Mouse (Mus musculus): ENCODE results near the gene Arhgef17. TPM values are rescaled to one million over a fixed set of nuclear protein-coding genes. Genes with fewer than 3 reads are reported as not detected.

The Arhgef17 gene
- polyA plus RNA-seq, 1 experiment from 2014 or later = 5.4 TPM

- ATAC-seq (replicated peaks; ENCODE audit: low FRiP score) (peak; percentile 60), DNase-seq (ENCODE audit: low spot score) (no peak)
Measured at GRCm38 (mm10) chr7:100950481-100951010, 18.6 kb upstream of the Arhgef17 start.

GRCm38 (mm10) chr7:100950031-100950430 is 18.1 kb upstream of the Arhgef17 start:
- Histone ChIP-seq H3K27me3 (replicated peaks; ENCODE audit: control insufficient read depth, insufficient read depth, low read length) (no peaks in the 10 kb centered on the region), H3K4me3 (ENCODE audit: low read depth, low read length) (no peak overlapping the region), H3K9ac (ENCODE audit: low read depth, low read length) (peak overlapping the region; percentile 42), H3K4me1 (replicated peaks; ENCODE audit: control insufficient read depth, insufficient read depth, low read length) (peaks cover 33% of the 10 kb centered on the region), H3K36me3 (ENCODE audit: control insufficient read depth, insufficient read depth, low read length) (no peaks in the 10 kb centered on the region), H3K27ac (ENCODE audit: low read depth, low read length) (peak overlapping the region; percentile 70; the same call in 1 of the 2 replicates), H3K9me3 (ENCODE audit: control insufficient read depth, low read length) (no peaks in the 10 kb centered on the region), H3K4me2 (peak overlapping the region; percentile 39)
- DNase-seq (ENCODE audit: low spot score) (no peak), ATAC-seq (replicated peaks; ENCODE audit: low FRiP score) (peak; percentile 74)
- WGBS = 32% methylated on average over 5 of the region's 5 CpGs

More at GRCm38 (mm10) chr7:100950481-100951010, 18.6 kb upstream of the Arhgef17 start:
- H3K9ac ChIP-seq (ENCODE audit: low read depth, low read length) = no peak overlapping the region
- H3K4me1 ChIP-seq (replicated peaks; ENCODE audit: control insufficient read depth, insufficient read depth, low read length) = peaks cover 33% of the 10 kb centered on the region
- WGBS = 31% methylated on average over 12 of the region's 12 CpGs
- no peak overlapping the region for H3K4me3 ChIP-seq (ENCODE audit: low read depth, low read length)
- H3K27me3 ChIP-seq (replicated peaks; ENCODE audit: control insufficient read depth, insufficient read depth, low read length) = no peaks in the 10 kb centered on the region
- H3K27ac ChIP-seq (ENCODE audit: low read depth, low read length) = peak overlapping the region; percentile 70; the same call in 1 of the 2 replicates
- H3K9me3 ChIP-seq (ENCODE audit: control insufficient read depth, low read length) = no peaks in the 10 kb centered on the region
- H3K4me2 ChIP-seq = peak overlapping the region; percentile 39; the same call in 1 of the 2 replicates
- H3K36me3 ChIP-seq (ENCODE audit: control insufficient read depth, insufficient read depth, low read length) = no peaks in the 10 kb centered on the region

GRCm38 (mm10) chr7:100944738-100945137 is 12.8 kb upstream of the Arhgef17 start:
- no peak overlapping the region for H3K4me3 ChIP-seq (ENCODE audit: low read depth, low read length)
- H3K4me1 ChIP-seq (replicated peaks; ENCODE audit: control insufficient read depth, insufficient read depth, low read length) = peaks cover 4% of the 10 kb centered on the region
- DNase-seq (ENCODE audit: low spot score) (no peak), ATAC-seq (replicated peaks; ENCODE audit: low FRiP score) (no peak)
- no peak overlapping the region for H3K9ac ChIP-seq (ENCODE audit: low read depth, low read length)
- no peaks in the 10 kb centered on the region for H3K36me3 ChIP-seq (ENCODE audit: control insufficient read depth, insufficient read depth, low read length)
- no peak overlapping the region for H3K4me2 ChIP-seq
- no peaks in the 10 kb centered on the region for H3K9me3 ChIP-seq (ENCODE audit: control insufficient read depth, low read length)
- no peak overlapping the region for H3K27ac ChIP-seq (ENCODE audit: low read depth, low read length)
- no peaks in the 10 kb centered on the region for H3K27me3 ChIP-seq (replicated peaks; ENCODE audit: control insufficient read depth, insufficient read depth, low read length)
- WGBS = 86% methylated on average over 5 of the region's 5 CpGs

- no peak overlapping the region for H3K9ac ChIP-seq (ENCODE audit: low read depth, low read length)
- H3K27me3 ChIP-seq (replicated peaks; ENCODE audit: control insufficient read depth, insufficient read depth, low read length) = no peaks in the 10 kb centered on the region
Measured at GRCm38 (mm10) chr7:100944306-100944705, 12.4 kb upstream of the Arhgef17 start.

DNA sequence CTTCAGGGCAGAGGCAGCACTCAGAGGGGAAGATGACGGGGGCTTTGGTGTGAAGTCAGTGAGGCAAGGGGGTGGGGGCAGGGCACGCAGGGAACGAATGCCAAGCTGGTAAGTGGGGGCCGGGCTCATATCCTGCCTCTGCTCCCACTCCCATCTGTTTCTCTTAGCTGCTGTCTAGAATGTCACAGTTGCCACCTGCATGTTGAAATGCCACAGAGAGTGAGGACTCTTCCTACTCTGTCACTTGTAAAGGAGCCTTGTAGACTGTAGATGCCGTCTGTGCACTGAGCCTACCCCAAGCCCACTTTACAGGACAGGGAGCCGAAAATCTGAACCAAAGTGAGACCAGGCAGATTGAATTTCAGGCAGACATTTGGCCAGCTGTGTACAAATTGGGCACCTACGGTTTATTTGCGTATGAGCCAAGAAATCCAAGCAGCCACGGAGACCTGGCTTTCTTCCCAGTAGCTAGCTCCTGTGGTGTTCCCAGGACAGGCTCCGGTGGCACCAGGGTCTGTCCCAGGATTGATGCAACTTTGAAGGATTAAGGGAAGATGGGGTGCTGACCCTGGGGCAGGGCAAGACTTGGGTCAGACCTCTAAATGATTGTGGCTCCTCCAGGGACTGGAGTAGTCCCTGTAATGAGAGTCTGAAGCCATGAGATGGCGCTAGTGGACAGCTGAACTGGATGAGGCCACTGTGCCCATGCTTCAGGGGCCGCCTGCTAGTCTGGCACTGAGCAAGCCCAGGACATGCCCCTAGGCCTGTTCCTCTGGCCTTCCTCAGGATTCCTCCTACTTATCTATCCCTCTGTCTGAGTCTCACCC is 11.1 kb upstream of the Arhgef17 start:
- no peak overlapping the region for H3K9ac ChIP-seq (ENCODE audit: low read depth, low read length)
- no peaks in the 10 kb centered on the region for H3K9me3 ChIP-seq (ENCODE audit: control insufficient read depth, low read length)
- H3K4me3 ChIP-seq (ENCODE audit: low read depth, low read length) = no peak overlapping the region
- H3K4me2 ChIP-seq = no peak overlapping the region
- DNase-seq (ENCODE audit: low spot score) = no peak
- ATAC-seq (replicated peaks; ENCODE audit: low FRiP score) = peak; percentile 66
- no peaks in the 10 kb centered on the region for H3K4me1 ChIP-seq (replicated peaks; ENCODE audit: control insufficient read depth, insufficient read depth, low read length)
- H3K36me3 ChIP-seq (ENCODE audit: control insufficient read depth, insufficient read depth, low read length) = no peaks in the 10 kb centered on the region
- no peaks in the 10 kb centered on the region for H3K27me3 ChIP-seq (replicated peaks; ENCODE audit: control insufficient read depth, insufficient read depth, low read length)
- H3K27ac ChIP-seq (ENCODE audit: low read depth, low read length) = no peak overlapping the region
- WGBS = 54% methylated on average over 12 of the region's 12 CpGs

More at GRCm38 (mm10) chr7:100944306-100944705, 12.4 kb upstream of the Arhgef17 start:
- no peak for ATAC-seq (replicated peaks; ENCODE audit: low FRiP score)
- H3K36me3 ChIP-seq (ENCODE audit: control insufficient read depth, insufficient read depth, low read length) = no peaks in the 10 kb centered on the region
- DNase-seq (ENCODE audit: low spot score) = no peak
- 48% methylated on average over 2 of the region's 2 CpGs for WGBS
- peaks cover under 1% of the 10 kb centered on the region for H3K4me1 ChIP-seq (replicated peaks; ENCODE audit: control insufficient read depth, insufficient read depth, low read length)
- H3K9me3 ChIP-seq (ENCODE audit: control insufficient read depth, low read length) = no peaks in the 10 kb centered on the region
- H3K4me3 ChIP-seq (ENCODE audit: low read depth, low read length) = no peak overlapping the region
- H3K27ac ChIP-seq (ENCODE audit: low read depth, low read length) = no peak overlapping the region
- H3K4me2 ChIP-seq = no peak overlapping the region

DNA sequence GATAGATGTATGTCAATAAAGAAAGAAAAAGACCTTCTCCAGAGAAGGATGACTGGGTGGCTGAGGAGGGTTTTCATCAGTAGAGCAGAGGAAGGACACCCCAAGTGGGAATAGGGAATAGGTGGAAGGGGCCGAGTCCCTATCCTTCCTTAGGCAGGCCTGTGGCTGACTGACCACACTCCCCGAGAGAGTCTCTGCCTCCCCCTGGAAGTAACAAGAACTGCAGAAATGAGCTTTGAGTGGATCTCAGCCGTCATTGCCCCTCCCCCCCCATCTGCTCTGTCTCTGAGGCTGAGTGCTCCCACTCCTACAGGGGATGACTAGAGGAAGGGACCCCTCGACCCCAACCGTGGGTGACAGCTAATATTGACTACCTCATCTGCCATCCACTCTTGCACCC is 9.3 kb upstream of the Arhgef17 start:
- Histone ChIP-seq H3K4me3 (ENCODE audit: low read depth, low read length) (no peak overlapping the region), H3K27me3 (replicated peaks; ENCODE audit: control insufficient read depth, insufficient read depth, low read length) (no peaks in the 10 kb centered on the region), H3K9me3 (ENCODE audit: control insufficient read depth, low read length) (no peaks in the 10 kb centered on the region), H3K9ac (ENCODE audit: low read depth, low read length) (no peak overlapping the region), H3K27ac (ENCODE audit: low read depth, low read length) (no peak overlapping the region; the same call in 1 of the 2 replicates), H3K4me1 (replicated peaks; ENCODE audit: control insufficient read depth, insufficient read depth, low read length) (no peaks in the 10 kb centered on the region), H3K4me2 (no peak overlapping the region), H3K36me3 (ENCODE audit: control insufficient read depth, insufficient read depth, low read length) (no peaks in the 10 kb centered on the region)
- ATAC-seq (replicated peaks; ENCODE audit: low FRiP score) = no peak; the same call in 1 of the 2 replicates
- 39% methylated on average over 5 of the region's 5 CpGs for WGBS
- no peak for DNase-seq (ENCODE audit: low spot score)

DNA sequence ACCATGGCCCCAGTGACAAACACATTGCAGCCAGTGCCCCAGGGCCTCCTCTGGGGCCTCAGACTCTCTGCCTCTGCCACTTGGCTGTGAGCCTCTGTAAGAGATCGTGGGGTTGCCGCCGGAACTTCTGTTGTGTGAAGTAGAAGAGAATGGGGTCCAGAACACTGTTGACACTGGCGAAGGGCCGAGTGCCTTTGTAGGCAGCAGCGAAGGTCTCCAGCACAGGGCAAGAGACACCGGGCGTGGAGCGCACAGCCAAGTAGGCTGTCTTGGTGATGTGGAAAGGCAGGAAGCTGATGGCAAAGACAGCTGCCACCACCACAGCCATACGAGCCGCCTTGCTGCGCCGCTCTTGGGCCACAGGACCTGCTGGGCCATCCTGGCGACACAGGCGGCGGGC is 6.2 kb upstream of the Arhgef17 start:
- H3K4me3 ChIP-seq (ENCODE audit: low read depth, low read length) = no peak overlapping the region
- H3K4me2 ChIP-seq = no peak overlapping the region
- WGBS = 86% methylated on average over 16 of the region's 16 CpGs
- no peak for DNase-seq (ENCODE audit: low spot score)
- no peak overlapping the region for H3K9ac ChIP-seq (ENCODE audit: low read depth, low read length)
- no peak overlapping the region for H3K27ac ChIP-seq (ENCODE audit: low read depth, low read length)
- peaks cover 6% of the 10 kb centered on the region; the same call in 1 of the 2 replicates for H3K27me3 ChIP-seq (replicated peaks; ENCODE audit: control insufficient read depth, insufficient read depth, low read length)
- 0 out of 2 replicates have a peak, but pooled peaks cover under 1% of the 10 kb centered on the region for H3K4me1 ChIP-seq (replicated peaks; ENCODE audit: control insufficient read depth, insufficient read depth, low read length)
- no peaks in the 10 kb centered on the region for H3K36me3 ChIP-seq (ENCODE audit: control insufficient read depth, insufficient read depth, low read length)
- ATAC-seq (replicated peaks; ENCODE audit: low FRiP score) = no peak
- no peaks in the 10 kb centered on the region for H3K9me3 ChIP-seq (ENCODE audit: control insufficient read depth, low read length)

- peaks cover 6% of the 10 kb centered on the region; the same call in 1 of the 2 replicates for H3K27me3 ChIP-seq (replicated peaks; ENCODE audit: control insufficient read depth, insufficient read depth, low read length)
- no peak overlapping the region for H3K4me3 ChIP-seq (ENCODE audit: low read depth, low read length)
- 0 out of 2 replicates have a peak, but pooled peaks cover 4% of the 10 kb centered on the region for H3K4me1 ChIP-seq (replicated peaks; ENCODE audit: control insufficient read depth, insufficient read depth, low read length)
- H3K4me2 ChIP-seq = no peak overlapping the region
- ATAC-seq (replicated peaks; ENCODE audit: low FRiP score) (no peak), DNase-seq (ENCODE audit: low spot score) (no peak)
- H3K27ac ChIP-seq (ENCODE audit: low read depth, low read length) = no peak overlapping the region
- WGBS = 76% methylated on average over 3 of the region's 3 CpGs
- H3K9me3 ChIP-seq (ENCODE audit: control insufficient read depth, low read length) = no peaks in the 10 kb centered on the region
- no peak overlapping the region for H3K9ac ChIP-seq (ENCODE audit: low read depth, low read length)
- H3K36me3 ChIP-seq (ENCODE audit: control insufficient read depth, insufficient read depth, low read length) = no peaks in the 10 kb centered on the region
Measured at GRCm38 (mm10) chr7:100937481-100937880, 5.6 kb upstream of the Arhgef17 start.
